Mouse (Mus musculus): ENCODE data around the gene Carf.
"Not testable (repeated sequence)": the region's sequence is repeated elsewhere in the genome, so short reads cannot be mapped to it uniquely, and the experiment has no call there.

The Carf gene

GRCm38 (mm10) chr1:60098024-60098781 is at the start of gene Carf, which contains the start of gene Wdr12:
Carf (plus strand) TSS chr1:60098247.
Wdr12 (minus strand) TSS chr1:60098645.
- DNase-seq (ENCODE audit: low spot score in 2 of 2): peak; percentile 90 to 97

DNA sequence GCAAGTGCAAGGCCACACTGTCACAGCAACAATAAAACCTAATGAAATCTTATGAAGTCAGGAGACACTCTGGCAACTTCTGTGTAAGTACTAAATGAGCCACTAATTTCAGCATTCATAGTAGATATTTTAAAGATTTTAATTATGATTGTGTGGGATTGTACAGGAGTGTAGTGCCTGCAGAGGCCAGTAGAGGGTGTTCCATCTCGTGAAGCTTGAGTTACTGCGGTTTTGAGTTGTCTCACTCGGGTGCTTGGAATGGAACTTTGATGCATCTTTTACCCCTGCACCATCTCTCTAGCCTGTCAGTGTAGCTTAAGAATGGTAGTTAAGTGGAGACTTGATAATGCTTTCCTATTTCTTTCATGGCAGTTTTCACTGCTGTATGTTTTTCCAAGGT is 43.4 kb upstream of the Carf start:
- peak in 1 of 2 experiments; percentile 34 for DNase-seq (ENCODE audit: low spot score in 2 of 2)

GRCm38 (mm10) chr1:60056310-60056709 is 41.7 kb upstream of the Carf start:
- no peak for DNase-seq (ENCODE audit: low spot score in 2 of 2)

DNA sequence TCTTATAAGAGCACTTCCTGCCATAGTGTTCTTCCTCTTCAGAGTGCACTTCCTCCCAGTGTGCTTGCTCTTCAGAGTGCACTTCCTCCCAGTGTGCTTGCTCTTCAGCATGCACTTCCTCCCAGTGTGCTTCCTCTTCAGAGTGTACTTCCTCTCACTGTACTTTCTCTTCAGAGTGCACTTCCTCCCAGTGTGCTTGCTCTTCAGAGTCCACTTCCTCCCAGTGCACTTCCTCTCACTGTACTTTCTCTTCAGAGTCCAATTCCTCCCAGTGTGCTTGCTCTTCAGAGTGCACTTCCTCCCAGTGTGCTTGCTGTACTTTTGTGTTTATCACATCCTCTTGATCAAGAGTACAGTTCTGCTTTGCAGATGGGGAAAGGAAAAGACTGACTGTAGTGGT is 27.3 kb upstream of the Carf start:
- DNase-seq (ENCODE audit: low spot score in 2 of 2): peak in 1 of 2 experiments; percentile 15

- DNase-seq (ENCODE audit: low spot score in 2 of 2): no peak
Observed at GRCm38 (mm10) chr1:60074935-60075334, 23.1 kb upstream of the Carf start.

GRCm38 (mm10) chr1:60075590-60075989 is 22.5 kb upstream of the Carf start:
- DNase-seq (ENCODE audit: low spot score in 2 of 2): no peak

DNA sequence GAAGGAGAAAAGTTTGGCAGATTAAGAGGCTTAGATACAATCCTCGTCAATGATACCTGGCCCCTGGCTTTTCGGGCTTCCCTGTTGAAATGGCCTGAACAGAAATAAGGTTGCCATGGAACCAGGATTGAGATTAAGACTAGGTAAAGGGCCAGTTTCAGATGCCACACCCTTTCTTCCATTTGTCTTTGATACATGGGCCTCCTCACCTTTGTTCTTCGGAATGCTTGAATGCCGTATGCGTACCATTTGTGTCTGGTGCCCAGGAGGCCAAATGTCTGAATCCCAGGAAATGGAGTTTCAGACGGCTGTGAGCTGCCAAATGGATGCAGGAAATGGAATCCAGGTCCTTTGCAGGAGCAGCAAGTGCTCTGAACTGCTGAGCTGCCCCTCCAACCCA is 21.6 kb upstream of the Carf start:
- no peak for DNase-seq (ENCODE audit: low spot score in 2 of 2)

- peak; percentile 11 to 18 for DNase-seq (ENCODE audit: low spot score in 2 of 2)
Observed at GRCm38 (mm10) chr1:60096572-60097276, 1.3 kb upstream of the Carf start.

GRCm38 (mm10) chr1:60097277-60098023 is 597 bp upstream of the Carf start:
- peak; percentile 29 to 79 for DNase-seq (ENCODE audit: low spot score in 2 of 2)

DNA sequence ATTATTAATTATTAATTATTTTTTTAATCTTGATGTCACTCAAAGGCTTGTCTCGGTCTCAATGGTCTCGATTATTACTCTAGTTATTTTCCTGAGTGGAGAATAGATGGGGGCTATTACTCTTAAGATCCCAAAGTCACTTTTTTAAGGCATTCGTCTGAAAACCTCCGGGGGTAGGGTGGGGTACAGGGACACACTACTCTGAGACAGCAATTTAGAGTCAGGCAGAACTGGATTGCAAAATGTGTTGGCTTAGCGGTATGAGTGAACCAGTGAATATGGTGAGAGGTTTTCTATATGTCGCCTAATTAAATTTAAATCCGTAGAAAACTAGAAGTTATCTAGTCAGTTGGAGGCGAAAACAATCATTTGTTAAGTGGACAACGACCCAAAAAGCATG is 792 bp downstream of the Carf start:
- DNase-seq (ENCODE audit: low spot score in 2 of 2): peak in 1 of 2 experiments; percentile 10

GRCm38 (mm10) chr1:60104582-60104981 is 6.5 kb downstream of the Carf start:
- DNase-seq (ENCODE audit: low spot score in 2 of 2): no peak

- DNase-seq (ENCODE audit: low spot score in 2 of 2): no peak
Observed at GRCm38 (mm10) chr1:60117721-60118455, 19.8 kb downstream of the Carf start.

DNA sequence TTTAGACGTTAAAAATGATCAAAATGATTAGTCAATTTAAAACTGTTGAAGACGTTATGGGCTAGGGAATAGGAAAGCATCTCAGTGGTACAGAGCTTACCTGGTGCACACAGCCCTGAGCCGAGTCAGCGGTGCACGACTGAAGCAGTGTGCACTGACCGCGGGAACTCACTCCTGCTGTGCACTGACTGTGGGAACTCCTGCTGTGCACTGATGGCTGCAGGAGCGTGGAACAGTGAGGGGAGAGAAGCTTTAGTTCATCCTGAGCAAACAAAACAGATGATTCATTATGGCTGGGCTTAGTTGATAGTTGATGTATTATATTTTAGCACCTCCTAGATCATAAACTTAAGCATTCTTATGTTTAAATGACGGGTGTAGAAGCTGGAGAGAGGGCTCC is 39.3 kb downstream of the Carf start:
- no peak for DNase-seq (ENCODE audit: low spot score in 2 of 2)

DNA sequence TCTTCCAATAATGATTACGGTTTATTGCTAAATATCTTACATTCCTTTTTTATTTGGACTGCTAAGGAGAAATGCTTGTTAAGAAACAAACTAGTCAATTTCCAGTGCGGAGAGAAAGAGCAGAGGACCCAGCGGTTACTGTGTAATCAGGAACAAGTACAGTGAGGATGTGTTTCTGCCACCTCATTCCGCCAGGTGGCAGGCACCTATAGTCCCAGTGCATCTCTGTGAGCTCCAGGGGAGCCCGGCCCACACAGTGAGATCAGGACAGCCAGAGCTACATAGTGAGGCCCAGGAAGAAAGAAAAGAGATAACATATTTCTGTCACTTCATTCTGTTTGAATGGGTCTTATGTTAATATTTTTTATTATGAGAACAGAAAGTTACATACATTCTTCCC is 54.7 kb downstream of the Carf start:
- no peak for DNase-seq (ENCODE audit: low spot score in 2 of 2)

- DNase-seq (ENCODE audit: low spot score in 2 of 2): no peak
Observed at GRCm38 (mm10) chr1:60156651-60157050, 58.6 kb downstream of the Carf start.

GRCm38 (mm10) chr1:60158411-60158810 is 60.4 kb downstream of the Carf start:
- DNase-seq (ENCODE audit: low spot score in 2 of 2): peak in 1 of 2 experiments; percentile 61

- DNase-seq (ENCODE audit: low spot score in 2 of 2): no peak
Observed at GRCm38 (mm10) chr1:60163676-60164075, 65.6 kb downstream of the Carf start.

DNA sequence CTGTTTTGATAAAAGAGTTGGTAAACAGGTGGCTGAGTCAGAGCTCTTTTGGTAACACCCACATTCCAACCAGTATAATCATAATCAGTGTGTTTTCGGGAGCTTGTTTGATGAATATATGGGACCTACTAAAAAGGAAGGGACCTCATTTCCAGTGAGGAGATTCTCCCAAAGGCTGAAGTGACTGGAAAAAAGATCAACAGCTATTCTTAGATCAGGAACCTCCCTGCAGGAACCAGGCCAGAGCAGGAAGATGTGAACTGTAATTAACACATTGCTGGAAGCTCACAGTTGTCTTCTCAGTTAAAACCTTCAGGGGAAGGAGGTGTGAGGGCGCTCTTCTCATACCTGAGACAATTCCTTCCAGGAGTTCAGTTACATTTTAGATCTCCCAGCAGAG is 71.6 kb downstream of the Carf start:
- no peak for DNase-seq (ENCODE audit: low spot score in 2 of 2)

DNA sequence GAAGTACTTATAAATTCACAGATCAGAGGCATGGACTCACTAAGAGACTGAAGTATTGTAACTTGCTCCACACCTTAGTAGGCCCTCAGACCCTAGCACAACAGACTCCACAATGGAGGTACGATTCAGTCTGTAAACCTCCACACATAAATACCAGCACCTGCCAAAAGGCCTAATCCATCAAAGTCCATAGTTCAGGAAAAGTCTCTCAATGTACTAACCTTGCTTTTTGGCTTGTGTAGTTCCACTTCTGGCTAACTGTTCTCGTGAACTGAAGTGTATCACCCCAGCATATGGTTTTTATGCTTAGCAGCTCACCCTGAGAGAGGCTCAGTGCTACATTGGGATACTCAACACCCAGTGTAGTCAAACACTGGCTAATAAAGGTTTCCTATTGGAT is 72.2 kb downstream of the Carf start:
- no peak for DNase-seq (ENCODE audit: low spot score in 2 of 2)

GRCm38 (mm10) chr1:60173119-60173518 is 75.1 kb downstream of the Carf start:
- DNase-seq (ENCODE audit: low spot score in 2 of 2): no peak

DNA sequence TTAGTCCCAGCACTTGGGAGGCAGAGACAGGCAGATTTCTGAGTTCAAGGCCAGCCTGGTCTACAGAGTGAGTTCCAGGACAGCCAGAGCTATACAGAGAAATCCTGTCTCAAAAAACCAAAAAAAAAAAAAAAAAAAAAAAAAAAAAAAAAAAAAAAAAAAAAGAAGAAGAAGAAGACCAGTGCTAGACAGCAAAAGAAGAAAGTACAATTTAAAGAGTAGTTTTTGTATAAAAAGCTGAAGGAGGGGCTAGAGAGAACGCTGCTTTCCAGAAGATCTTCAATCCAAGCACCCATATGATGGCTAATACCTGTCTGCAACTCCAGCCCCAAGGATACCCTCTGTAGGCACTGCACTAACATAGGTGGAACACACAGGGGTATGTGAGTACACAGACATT is 79.8 kb downstream of the Carf start:
- DNase-seq (ENCODE audit: low spot score in 2 of 2): not testable (repeated sequence)

DNA sequence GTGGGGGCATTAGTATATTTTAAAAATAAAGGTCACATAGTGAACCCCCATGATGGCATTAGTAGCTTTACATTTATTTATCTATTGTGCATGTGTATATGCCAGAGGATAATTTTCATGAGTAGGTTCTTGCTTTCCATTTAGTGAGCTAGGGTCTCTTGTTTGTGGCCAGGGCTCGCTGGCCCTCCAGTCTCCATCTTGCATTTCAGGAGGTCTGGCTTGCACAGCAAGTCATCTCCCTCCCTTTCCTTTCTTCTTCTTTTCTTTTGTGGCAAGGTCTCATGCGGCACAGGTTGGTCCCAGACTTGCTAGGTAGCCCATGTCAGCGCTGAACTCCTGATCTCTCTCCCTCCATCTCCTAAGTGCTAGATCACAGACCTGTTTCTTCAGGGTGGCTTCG is 81.3 kb downstream of the Carf start:
- no peak for DNase-seq (ENCODE audit: low spot score in 2 of 2)

Measured in spleen, postnatal 10 days (tissue).